Mouse (Mus musculus) heart, embryonic 16.5 days (tissue): ENCODE data around the gene Stac3. TPM values are rescaled to one million over a fixed set of nuclear protein-coding genes. Genes with fewer than 3 reads are reported as not detected.
A peak's percentile ranks its signal among the peaks of the same experiment; 100 is the strongest.

Experiments used
- ATAC-seq: fragments of 200-750 bp; cut with Nextera tagmentation; replicated peaks from 2 replicates; pipeline ENCODE4 v1.8.0; 2017; ENCODE audit warnings: moderate number of reproducible peaks; ENCODE audit not compliant: insufficient read depth, low FRiP score; ENCODE audit errors: extremely low read depth
- H3K27ac ChIP-seq: fragments of 300-500 bp; sonication (generic); 2 replicates; pipeline ENCODE4 v1.5.1; 2014; ENCODE audit warnings: mild to moderate bottlenecking, low read length, control low read depth, moderate library complexity
- H3K27me3 ChIP-seq: fragments of 300-500 bp; sonication (generic); 2 replicates; pipeline ENCODE4 v1.6.1; 2014; ENCODE audit warnings: low read length, mixed read lengths; ENCODE audit not compliant: control insufficient read depth, insufficient read depth
- H3K36me3 ChIP-seq: fragments of 300-500 bp; sonication (generic); 2 replicates; pipeline ENCODE4 v1.6.1; 2014; ENCODE audit not compliant: control insufficient read depth, insufficient read depth
- H3K4me1 ChIP-seq: fragments of 300-500 bp; sonication (generic); 2 replicates; pipeline ENCODE4 v1.6.1; 2014; ENCODE audit warnings: low read length, mixed read lengths; ENCODE audit not compliant: control insufficient read depth, insufficient read depth
- H3K4me2 ChIP-seq: fragments of 300-500 bp; sonication (generic); 2 replicates; pipeline ENCODE4 v1.6.1; 2014; ENCODE audit warnings: low read depth, mild to moderate bottlenecking, control low read depth, low read length
- H3K4me3 ChIP-seq: fragments of 300-500 bp; sonication (generic); 2 replicates; pipeline ENCODE4 v1.5.1; 2014; ENCODE audit warnings: mild to moderate bottlenecking, control low read depth, low read length
- H3K9ac ChIP-seq: fragments of 300-500 bp; sonication (generic); 2 replicates; pipeline ENCODE4 v1.6.1; 2014; ENCODE audit warnings: low read length, control low read depth
- H3K9me3 ChIP-seq: fragments of 300-500 bp; sonication (generic); replicated peaks from 2 replicates; pipeline ENCODE4 v1.6.1; 2016; ENCODE audit warnings: low read length; ENCODE audit not compliant: control insufficient read depth
- WGBS: fragments of 180-500 bp; shearing (Covaris S2); extraction: QIAGEN DNeasy Blood & Tissue Kit; methylation state at CpG from one replicate; pipeline ENCODE4 v1.1.7; 2014; 5-methylcytosine and 5-hydroxymethylcytosine counted together
- polyA plus RNA-seq: library from polyadenylated mRNA; unstranded; fragments of >200 nt; fragmentation: Nextera tagmentation; extraction: Ambion mirVana; gene quantifications from 2 replicates; pipeline ENCODE4 v1.2.1, GENCODE M21; 2015

Stac3 gene
- polyA plus RNA-seq, result 0.46 and 0.84 TPM in 2 replicates

- Histone ChIP-seq H3K4me2 (no peak within 1 kb of the TSS), H3K9ac (no peak within 1 kb of the TSS), H3K9me3 (no peaks in the 10 kb centered on the region), H3K4me3 (no peak within 1 kb of the TSS), H3K27ac (no peak within 1 kb of the TSS), H3K36me3 (peaks cover 40% of the 10 kb centered on the region), H3K4me1 (no peaks in the 10 kb centered on the region), H3K27me3 (no peaks in the 10 kb centered on the region)
- ATAC-seq, result no peak
- WGBS, result 61% methylated on average over 13 of the region's 13 CpGs
Observed at GRCm38 (mm10) chr10:127500894-127501893, at the start of gene Stac3. Gene Stac3, plus strand, starts transcription at chr10:127501686.

DNA sequence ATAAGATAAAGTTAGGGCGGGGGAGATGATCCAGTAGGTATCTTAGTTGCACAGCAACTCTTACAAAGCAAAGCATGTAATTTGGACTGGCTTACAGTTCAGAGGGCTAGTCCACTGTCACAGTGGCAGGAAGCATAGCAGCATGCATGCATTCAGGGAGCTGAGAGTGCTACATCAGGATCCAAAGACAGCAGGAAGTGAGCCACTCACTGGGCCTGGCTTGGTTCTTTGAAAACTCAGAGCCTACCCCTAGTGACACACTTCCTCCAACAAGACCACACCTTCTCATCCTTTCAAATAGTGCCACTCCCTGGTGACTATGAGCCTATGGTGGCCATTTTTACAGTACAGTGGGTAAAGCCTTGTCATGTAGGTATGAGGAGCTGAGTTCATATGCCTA lies 47.8 kb upstream of the Stac3 start:
- H3K36me3 ChIP-seq, result peaks cover 56% of the 10 kb centered on the region
- H3K9me3 ChIP-seq, result no peaks in the 10 kb centered on the region
- H3K4me1 ChIP-seq, result no peaks in the 10 kb centered on the region
- no peak overlapping the region for H3K9ac ChIP-seq
- no peak overlapping the region for H3K4me2 ChIP-seq
- 92% methylated on average over 1 of the region's 1 CpGs for WGBS
- no peak overlapping the region for H3K27ac ChIP-seq
- ATAC-seq, result no peak
- H3K27me3 ChIP-seq, result no peaks in the 10 kb centered on the region
- no peak overlapping the region for H3K4me3 ChIP-seq

DNA sequence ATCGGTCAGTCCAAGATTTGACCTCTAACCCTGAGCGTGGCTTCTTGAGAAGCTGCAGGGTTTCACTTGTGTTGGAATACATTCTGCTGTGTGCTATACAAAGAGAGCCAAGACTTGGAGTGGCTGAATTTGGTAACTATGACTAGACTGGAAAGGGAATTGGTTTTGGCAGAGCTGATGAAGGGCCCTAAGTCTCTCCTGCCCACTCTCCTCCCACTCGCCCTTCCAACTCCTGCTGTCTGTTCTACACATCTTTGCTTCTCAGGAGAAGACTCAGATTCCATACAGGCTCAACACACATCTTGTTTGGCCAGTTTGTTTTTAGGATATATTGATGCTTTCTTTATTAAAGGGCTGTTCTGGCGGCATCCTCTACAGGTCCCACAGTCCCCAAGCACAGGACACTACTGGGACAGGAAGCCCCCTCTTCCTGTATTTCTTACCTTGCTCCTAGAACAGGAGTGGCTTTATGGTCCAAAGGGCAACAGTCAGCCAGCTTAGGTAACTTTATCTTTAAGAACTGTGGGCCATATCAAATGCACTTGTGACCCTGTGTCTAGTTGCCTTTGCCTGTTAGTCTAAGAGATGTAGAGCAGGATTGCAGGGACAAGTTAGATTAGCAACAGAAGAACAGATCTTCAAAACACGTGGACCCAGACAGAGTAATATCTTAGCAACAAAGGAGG lies 38.9 kb upstream of the Stac3 start:
- no peak overlapping the region for H3K9ac ChIP-seq
- peaks cover 46% of the 10 kb centered on the region for H3K36me3 ChIP-seq
- no peak for ATAC-seq
- no peak overlapping the region for H3K27ac ChIP-seq
- WGBS, result 86% methylated on average over 5 of the region's 5 CpGs
- H3K4me3 ChIP-seq, result no peak overlapping the region
- H3K27me3 ChIP-seq, result no peaks in the 10 kb centered on the region
- no peak overlapping the region for H3K4me2 ChIP-seq
- H3K9me3 ChIP-seq, result no peaks in the 10 kb centered on the region
- no peaks in the 10 kb centered on the region for H3K4me1 ChIP-seq

DNA sequence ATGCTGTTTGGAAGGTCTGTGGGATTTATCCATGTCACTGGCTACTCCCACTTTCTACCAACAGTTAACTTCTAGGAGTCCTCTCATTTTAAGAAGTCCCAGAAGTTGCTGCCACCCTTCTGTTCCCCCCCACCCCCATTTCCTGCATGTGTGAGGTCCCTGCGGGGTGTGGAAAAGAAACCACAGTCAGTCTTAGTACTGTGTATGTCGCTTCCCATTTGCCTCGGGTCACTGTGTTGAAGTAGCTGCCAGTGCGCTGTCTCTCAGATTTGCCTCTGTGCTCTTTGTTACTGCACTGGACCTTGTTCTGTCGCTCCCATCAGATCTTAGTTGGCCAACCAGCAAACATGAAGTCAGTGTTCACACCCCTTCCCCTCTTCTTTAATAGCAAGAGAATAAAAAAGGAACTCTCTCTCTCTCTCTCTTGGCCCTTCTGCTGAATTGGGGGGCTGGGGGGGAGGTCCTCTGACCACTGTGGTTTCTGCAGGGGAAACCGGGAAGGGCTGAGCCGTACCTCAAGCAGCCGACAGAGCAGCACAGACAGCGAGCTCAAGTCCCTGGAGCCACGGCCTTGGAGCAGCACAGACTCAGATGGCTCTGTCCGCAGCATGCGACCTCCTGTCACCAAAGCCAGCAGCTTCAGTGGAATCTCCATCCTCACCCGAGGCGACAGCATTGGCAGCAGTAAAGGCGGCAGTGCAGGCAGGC lies 30.1 kb upstream of the Stac3 start:
- Histone ChIP-seq H3K27me3 (no peaks in the 10 kb centered on the region), H3K4me3 (no peak overlapping the region), H3K9ac (peak overlapping the region; percentile 9; the same call in 1 of the 2 replicates), H3K4me2 (peak overlapping the region; percentile 39; the same call in 1 of the 2 replicates), H3K27ac (peak overlapping the region; percentile 45; the same call in 1 of the 2 replicates), H3K9me3 (no peaks in the 10 kb centered on the region), H3K4me1 (peaks cover 22% of the 10 kb centered on the region), H3K36me3 (peaks cover 17% of the 10 kb centered on the region; the same call in 1 of the 2 replicates)
- WGBS, result 38% methylated on average over 15 of the region's 15 CpGs
- peak; percentile 24; the same call in 1 of the 2 replicates for ATAC-seq

- WGBS, result 48% methylated on average over 9 of the region's 9 CpGs
- Histone ChIP-seq H3K9ac (no peak overlapping the region), H3K4me3 (no peak overlapping the region), H3K27ac (no peak overlapping the region), H3K36me3 (peaks cover 26% of the 10 kb centered on the region; the same call in 1 of the 2 replicates), H3K4me2 (no peak overlapping the region), H3K9me3 (no peaks in the 10 kb centered on the region), H3K27me3 (no peaks in the 10 kb centered on the region), H3K4me1 (peaks cover 22% of the 10 kb centered on the region)
- ATAC-seq, result peak; percentile 50
Observed at GRCm38 (mm10) chr10:127472722-127473121, 28.8 kb upstream of the Stac3 start.

GRCm38 (mm10) chr10:127475175-127475574 lies 26.3 kb upstream of the Stac3 start:
- 97% methylated on average over 4 of the region's 4 CpGs for WGBS
- ATAC-seq, result no peak
- no peak overlapping the region for H3K4me2 ChIP-seq
- H3K9me3 ChIP-seq, result no peaks in the 10 kb centered on the region
- H3K27ac ChIP-seq, result no peak overlapping the region
- no peaks in the 10 kb centered on the region for H3K27me3 ChIP-seq
- H3K4me3 ChIP-seq, result no peak overlapping the region
- H3K4me1 ChIP-seq, result peaks cover 22% of the 10 kb centered on the region
- no peak overlapping the region for H3K9ac ChIP-seq
- H3K36me3 ChIP-seq, result peaks cover 21% of the 10 kb centered on the region; the same call in 1 of the 2 replicates

GRCm38 (mm10) chr10:127476541-127476940 lies 24.9 kb upstream of the Stac3 start:
- Histone ChIP-seq H3K4me1 (peaks cover 13% of the 10 kb centered on the region), H3K27ac (no peak overlapping the region), H3K4me2 (no peak overlapping the region), H3K9ac (no peak overlapping the region), H3K36me3 (peaks cover 18% of the 10 kb centered on the region; the same call in 1 of the 2 replicates), H3K9me3 (no peaks in the 10 kb centered on the region), H3K4me3 (no peak overlapping the region), H3K27me3 (no peaks in the 10 kb centered on the region)
- WGBS, result 83% methylated on average over 3 of the region's 3 CpGs
- no peak for ATAC-seq

DNA sequence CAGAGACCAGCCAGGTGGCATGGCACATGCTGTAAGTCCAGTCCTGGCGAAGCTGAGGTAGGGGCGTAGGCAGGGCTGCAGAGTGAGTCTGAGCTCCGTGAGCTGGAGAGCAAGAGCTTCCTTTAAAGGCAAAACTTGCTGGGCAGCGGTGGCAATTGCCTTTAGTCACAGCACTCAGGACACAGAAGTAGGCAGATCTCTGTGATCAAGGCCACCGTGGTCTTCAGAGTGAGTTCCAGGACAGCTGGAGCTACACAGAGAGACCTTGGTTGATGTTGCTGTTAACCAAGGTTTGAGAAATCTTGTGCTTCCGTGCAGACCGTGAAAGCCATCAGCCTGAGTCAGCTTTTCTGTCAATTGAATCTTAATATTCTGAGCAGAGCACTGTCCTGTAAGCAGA lies 24.2 kb upstream of the Stac3 start:
- no peak overlapping the region for H3K27ac ChIP-seq
- WGBS, result 83% methylated on average over 7 of the region's 7 CpGs
- peaks cover 7% of the 10 kb centered on the region for H3K4me1 ChIP-seq
- no peaks in the 10 kb centered on the region for H3K9me3 ChIP-seq
- H3K4me3 ChIP-seq, result no peak overlapping the region
- H3K4me2 ChIP-seq, result no peak overlapping the region
- H3K27me3 ChIP-seq, result no peaks in the 10 kb centered on the region
- peaks cover 18% of the 10 kb centered on the region; the same call in 1 of the 2 replicates for H3K36me3 ChIP-seq
- H3K9ac ChIP-seq, result no peak overlapping the region
- no peak for ATAC-seq
